Mouse (Mus musculus): ENCODE results near the gene Hic1. TPM values are rescaled to one million over a fixed set of nuclear protein-coding genes. Genes with fewer than 3 reads are reported as not detected.

Gene Hic1
- polyA plus RNA-seq, 1 experiment from 2014 or later = 2.5 TPM

- WGBS (ENCODE audit: insufficient replicate concordance) = 57% methylated on average over 4 of the region's 4 CpGs
- no peak for ATAC-seq (replicated peaks; ENCODE audit: insufficient number of reproducible peaks, low FRiP score, low TSS enrichment)
- no peaks in the 10 kb centered on the region for H3K9me3 ChIP-seq (replicated peaks; ENCODE audit: control insufficient read depth, low read length)
- no peak overlapping the region for H3K4me3 ChIP-seq (ENCODE audit: low read depth, low read length)
- peaks cover 58% of the 10 kb centered on the region for H3K4me1 ChIP-seq (ENCODE audit: control insufficient read depth, insufficient read depth, low read length)
- 0 out of 2 replicates have a peak, but pooled peaks cover 6% of the 10 kb centered on the region for H3K27me3 ChIP-seq (ENCODE audit: control insufficient read depth, insufficient read depth, low read length)
- no peak overlapping the region for H3K4me2 ChIP-seq
- peak overlapping the region; percentile 37; the same call in 1 of the 2 replicates for H3K27ac ChIP-seq (ENCODE audit: low read depth, low read length)
- no peak overlapping the region; the same call in 1 of the 2 replicates for H3K9ac ChIP-seq (ENCODE audit: low read depth, low read length)
- H3K36me3 ChIP-seq (ENCODE audit: control insufficient read depth, insufficient read depth, low read length) = no peaks in the 10 kb centered on the region
These were observed 40.0 kb upstream of the Hic1 start for GRCm38 (mm10) chr11:75209363-75209762.

- no peaks in the 10 kb centered on the region for H3K27me3 ChIP-seq (ENCODE audit: control insufficient read depth, insufficient read depth, low read length)
- H3K27ac ChIP-seq (ENCODE audit: low read depth, low read length) = no peak overlapping the region
- H3K9me3 ChIP-seq (replicated peaks; ENCODE audit: control insufficient read depth, low read length) = no peaks in the 10 kb centered on the region
- H3K4me3 ChIP-seq (ENCODE audit: low read depth, low read length) = no peak overlapping the region
- 77% methylated on average over 4 of the region's 4 CpGs for WGBS (ENCODE audit: insufficient replicate concordance)
- H3K36me3 ChIP-seq (ENCODE audit: control insufficient read depth, insufficient read depth, low read length) = no peaks in the 10 kb centered on the region
- H3K4me1 ChIP-seq (ENCODE audit: control insufficient read depth, insufficient read depth, low read length) = peaks cover 52% of the 10 kb centered on the region
- no peak for ATAC-seq (replicated peaks; ENCODE audit: insufficient number of reproducible peaks, low FRiP score, low TSS enrichment)
- H3K4me2 ChIP-seq = no peak overlapping the region
- H3K9ac ChIP-seq (ENCODE audit: low read depth, low read length) = no peak overlapping the region
These were observed 37.0 kb upstream of the Hic1 start for GRCm38 (mm10) chr11:75206347-75206746.

- no peak overlapping the region for H3K9ac ChIP-seq (ENCODE audit: low read depth, low read length)
- H3K27ac ChIP-seq (ENCODE audit: low read depth, low read length) = no peak overlapping the region
- WGBS (ENCODE audit: insufficient replicate concordance) = 61% methylated on average over 9 of the region's 9 CpGs
- H3K36me3 ChIP-seq (ENCODE audit: control insufficient read depth, insufficient read depth, low read length) = no peaks in the 10 kb centered on the region
- peaks cover 43% of the 10 kb centered on the region for H3K4me1 ChIP-seq (ENCODE audit: control insufficient read depth, insufficient read depth, low read length)
- H3K27me3 ChIP-seq (ENCODE audit: control insufficient read depth, insufficient read depth, low read length) = no peaks in the 10 kb centered on the region; the same call in 1 of the 2 replicates
- ATAC-seq (replicated peaks; ENCODE audit: insufficient number of reproducible peaks, low FRiP score, low TSS enrichment) = no peak
- no peaks in the 10 kb centered on the region for H3K9me3 ChIP-seq (replicated peaks; ENCODE audit: control insufficient read depth, low read length)
- H3K4me2 ChIP-seq = no peak overlapping the region
- no peak overlapping the region for H3K4me3 ChIP-seq (ENCODE audit: low read depth, low read length)
These were observed 35.2 kb upstream of the Hic1 start for GRCm38 (mm10) chr11:75204472-75204871.

GRCm38 (mm10) chr11:75203926-75204325 lies 34.6 kb upstream of the Hic1 start:
- H3K9ac ChIP-seq (ENCODE audit: low read depth, low read length) = no peak overlapping the region
- no peaks in the 10 kb centered on the region; the same call in 1 of the 2 replicates for H3K27me3 ChIP-seq (ENCODE audit: control insufficient read depth, insufficient read depth, low read length)
- H3K4me2 ChIP-seq = no peak overlapping the region
- whole genome bisulfite sequencing (ENCODE audit: insufficient replicate concordance) = 87% methylated on average over 4 of the region's 4 CpGs
- no peaks in the 10 kb centered on the region for H3K36me3 ChIP-seq (ENCODE audit: control insufficient read depth, insufficient read depth, low read length)
- H3K4me3 ChIP-seq (ENCODE audit: low read depth, low read length) = no peak overlapping the region
- H3K4me1 ChIP-seq (ENCODE audit: control insufficient read depth, insufficient read depth, low read length) = peaks cover 38% of the 10 kb centered on the region
- ATAC-seq (replicated peaks; ENCODE audit: insufficient number of reproducible peaks, low FRiP score, low TSS enrichment) = no peak
- H3K27ac ChIP-seq (ENCODE audit: low read depth, low read length) = no peak overlapping the region
- no peaks in the 10 kb centered on the region for H3K9me3 ChIP-seq (replicated peaks; ENCODE audit: control insufficient read depth, low read length)

- no peak overlapping the region for H3K4me3 ChIP-seq (ENCODE audit: low read depth, low read length)
- no peak for ATAC-seq (replicated peaks; ENCODE audit: insufficient number of reproducible peaks, low FRiP score, low TSS enrichment)
- H3K4me1 ChIP-seq (ENCODE audit: control insufficient read depth, insufficient read depth, low read length) = peaks cover 37% of the 10 kb centered on the region
- no peaks in the 10 kb centered on the region for H3K36me3 ChIP-seq (ENCODE audit: control insufficient read depth, insufficient read depth, low read length)
- 46% methylated on average over 8 of the region's 8 CpGs for WGBS (ENCODE audit: insufficient replicate concordance)
- H3K9me3 ChIP-seq (replicated peaks; ENCODE audit: control insufficient read depth, low read length) = no peaks in the 10 kb centered on the region
- H3K27ac ChIP-seq (ENCODE audit: low read depth, low read length) = no peak overlapping the region
- peaks cover 7% of the 10 kb centered on the region for H3K27me3 ChIP-seq (ENCODE audit: control insufficient read depth, insufficient read depth, low read length)
- H3K4me2 ChIP-seq = no peak overlapping the region
- 0 out of 2 replicates have a peak overlapping the region, but pooled peaks have one; percentile 10 for H3K9ac ChIP-seq (ENCODE audit: low read depth, low read length)
These were observed 32.4 kb upstream of the Hic1 start for GRCm38 (mm10) chr11:75201721-75202120.

- Histone ChIP-seq H3K27me3 (ENCODE audit: control insufficient read depth, insufficient read depth, low read length) (peaks cover 15% of the 10 kb centered on the region), H3K27ac (ENCODE audit: low read depth, low read length) (no peak overlapping the region), H3K4me3 (ENCODE audit: low read depth, low read length) (no peak overlapping the region), H3K9ac (ENCODE audit: low read depth, low read length) (no peak overlapping the region), H3K4me1 (ENCODE audit: control insufficient read depth, insufficient read depth, low read length) (peaks cover 38% of the 10 kb centered on the region), H3K9me3 (replicated peaks; ENCODE audit: control insufficient read depth, low read length) (no peaks in the 10 kb centered on the region), H3K36me3 (ENCODE audit: control insufficient read depth, insufficient read depth, low read length) (no peaks in the 10 kb centered on the region), H3K4me2 (no peak overlapping the region)
- no peak for ATAC-seq (replicated peaks; ENCODE audit: insufficient number of reproducible peaks, low FRiP score, low TSS enrichment)
- 90% methylated on average over 12 of the region's 12 CpGs for WGBS (ENCODE audit: insufficient replicate concordance)
These were observed 31.6 kb upstream of the Hic1 start for GRCm38 (mm10) chr11:75200935-75201334.

- 84% methylated on average over 5 of the region's 5 CpGs for WGBS (ENCODE audit: insufficient replicate concordance)
- H3K9ac ChIP-seq (ENCODE audit: low read depth, low read length) = no peak overlapping the region
These were observed 30.6 kb upstream of the Hic1 start for GRCm38 (mm10) chr11:75199951-75200350.

GRCm38 (mm10) chr11:75198792-75199191 lies 29.5 kb upstream of the Hic1 start:
- H3K4me2 ChIP-seq = no peak overlapping the region
- no peak overlapping the region for H3K4me3 ChIP-seq (ENCODE audit: low read depth, low read length)
- WGBS (ENCODE audit: insufficient replicate concordance) = 69% methylated on average over 4 of the region's 4 CpGs
- no peaks in the 10 kb centered on the region for H3K9me3 ChIP-seq (replicated peaks; ENCODE audit: control insufficient read depth, low read length)
- no peaks in the 10 kb centered on the region for H3K36me3 ChIP-seq (ENCODE audit: control insufficient read depth, insufficient read depth, low read length)
- H3K27me3 ChIP-seq (ENCODE audit: control insufficient read depth, insufficient read depth, low read length) = peaks cover 36% of the 10 kb centered on the region
- H3K27ac ChIP-seq (ENCODE audit: low read depth, low read length) = no peak overlapping the region
- H3K4me1 ChIP-seq (ENCODE audit: control insufficient read depth, insufficient read depth, low read length) = peaks cover 38% of the 10 kb centered on the region
- H3K9ac ChIP-seq (ENCODE audit: low read depth, low read length) = no peak overlapping the region
- no peak for ATAC-seq (replicated peaks; ENCODE audit: insufficient number of reproducible peaks, low FRiP score, low TSS enrichment)

More at GRCm38 (mm10) chr11:75199951-75200350, 30.6 kb upstream of the Hic1 start:
- Histone ChIP-seq H3K4me3 (ENCODE audit: low read depth, low read length) (no peak overlapping the region), H3K9me3 (replicated peaks; ENCODE audit: control insufficient read depth, low read length) (no peaks in the 10 kb centered on the region), H3K27me3 (ENCODE audit: control insufficient read depth, insufficient read depth, low read length) (peaks cover 25% of the 10 kb centered on the region), H3K36me3 (ENCODE audit: control insufficient read depth, insufficient read depth, low read length) (no peaks in the 10 kb centered on the region), H3K4me2 (no peak overlapping the region), H3K27ac (ENCODE audit: low read depth, low read length) (no peak overlapping the region), H3K4me1 (ENCODE audit: control insufficient read depth, insufficient read depth, low read length) (peaks cover 42% of the 10 kb centered on the region)
- ATAC-seq (replicated peaks; ENCODE audit: insufficient number of reproducible peaks, low FRiP score, low TSS enrichment) = no peak

- peaks cover 33% of the 10 kb centered on the region for H3K4me1 ChIP-seq (ENCODE audit: control insufficient read depth, insufficient read depth, low read length)
- H3K4me3 ChIP-seq (ENCODE audit: low read depth, low read length) = no peak overlapping the region
- no peak overlapping the region for H3K9ac ChIP-seq (ENCODE audit: low read depth, low read length)
- H3K27me3 ChIP-seq (ENCODE audit: control insufficient read depth, insufficient read depth, low read length) = peaks cover 43% of the 10 kb centered on the region
- no peaks in the 10 kb centered on the region for H3K9me3 ChIP-seq (replicated peaks; ENCODE audit: control insufficient read depth, low read length)
- WGBS (ENCODE audit: insufficient replicate concordance) = 46% methylated on average over 7 of the region's 7 CpGs
- no peak overlapping the region for H3K27ac ChIP-seq (ENCODE audit: low read depth, low read length)
- ATAC-seq (replicated peaks; ENCODE audit: insufficient number of reproducible peaks, low FRiP score, low TSS enrichment) = no peak
- H3K36me3 ChIP-seq (ENCODE audit: control insufficient read depth, insufficient read depth, low read length) = no peaks in the 10 kb centered on the region
- H3K4me2 ChIP-seq = no peak overlapping the region
These were observed 28.6 kb upstream of the Hic1 start for GRCm38 (mm10) chr11:75197956-75198355.
